In genomic region chr4:82494829-82495228, GRCm38 (mm10) we compare ENCODE assay signal across 10 mouse cellular contexts.
A peak's percentile ranks its signal among the peaks of the same experiment; 100 is the strongest.
DNase-seq lines count a peak whose midpoint lies in the region; ATAC-seq lines count a peak whose summit lies in the region.
"Had no signal": no experiment of that assay in that cellular context is flagged by ENCODE, and none has a peak within 500 bp of the region (broad histone marks: within the 10 kb centered on the region; RNA-seq: fewer than 3 reads in every experiment).

No protein-coding gene starts in this region.

- 83% methylated on average over 10 of the region's 10 CpGs for WGBS in embryonic facial prominence, embryonic 13.5 days
- 93% methylated on average over 10 of the region's 10 CpGs for WGBS in embryonic facial prominence, embryonic 10.5 days

- DNase-seq in embryonic facial prominence, embryonic 10.5 days (ENCODE audit: low spot score) = no peak
- DNase-seq in retina, postnatal 7 days (ENCODE audit: low read depth, low spot score) = peak; percentile 34
- no peak for DNase-seq in retina, postnatal 1 day
- peak; percentile 72 for DNase-seq in left cerebral cortex, adult 11 months (ENCODE audit: low spot score)
- DNase-seq in right cerebral cortex, postnatal 4 days = peak; percentile 72
- no peak for DNase-seq in kidney, adult 9 months
- no peak for DNase-seq in kidney, postnatal 36 days
- DNase-seq: lung, postnatal 14 days had no signal

- no peak overlapping the region for H3K9ac ChIP-seq in embryonic facial prominence, embryonic 13.5 days

- no peak overlapping the region for H3K27ac ChIP-seq in embryonic facial prominence, embryonic 13.5 days
- H3K27ac ChIP-seq in embryonic facial prominence, embryonic 10.5 days (replicated peaks) = no peak overlapping the region

- ATAC-seq in embryonic facial prominence, embryonic 13.5 days (ENCODE audit: insufficient number of reproducible peaks, insufficient read depth, low FRiP score, low TSS enrichment, low read depth) = no peak
- ATAC-seq: Patski had no signal

- no peaks in the 10 kb centered on the region for H3K9me3 ChIP-seq in embryonic facial prominence, embryonic 13.5 days
- no peaks in the 10 kb centered on the region for H3K9me3 ChIP-seq in embryonic facial prominence, embryonic 10.5 days

- no peak overlapping the region for H3K4me3 ChIP-seq in embryonic facial prominence, embryonic 13.5 days
- no peak overlapping the region for H3K4me3 ChIP-seq in embryonic facial prominence, embryonic 10.5 days

- H3K4me1 ChIP-seq in embryonic facial prominence, embryonic 13.5 days = peaks cover 66% of the 10 kb centered on the region
- H3K4me1 ChIP-seq in embryonic facial prominence, embryonic 10.5 days = peaks cover 23% of the 10 kb centered on the region

- H3K36me3 ChIP-seq in embryonic facial prominence, embryonic 13.5 days = peaks cover 26% of the 10 kb centered on the region
- peaks cover 40% of the 10 kb centered on the region for H3K36me3 ChIP-seq in embryonic facial prominence, embryonic 10.5 days (replicated peaks)

- peak overlapping the region; percentile 9; the same call in 1 of the 2 replicates for H3K4me2 ChIP-seq in embryonic facial prominence, embryonic 13.5 days

- H3K27me3 ChIP-seq in embryonic facial prominence, embryonic 13.5 days = no peaks in the 10 kb centered on the region
- 0 out of 2 replicates have a peak, but pooled peaks cover 6% of the 10 kb centered on the region for H3K27me3 ChIP-seq in embryonic facial prominence, embryonic 10.5 days (replicated peaks; ENCODE audit: low read depth, poor library complexity, severe bottlenecking)
- H3K27me3 ChIP-seq: Patski had no signal

Comparison
In these comparisons a context has a peak if more than half of its experiments do, and no peak if none do; other contexts are left out.
1. DNase-seq: peak in retina, postnatal 7 days (single experiment), left cerebral cortex, adult 11 months (single experiment) and right cerebral cortex, postnatal 4 days (single experiment); none in embryonic facial prominence, embryonic 10.5 days (single experiment), retina, postnatal 1 day (single experiment), kidney, adult 9 months (single experiment) and kidney, postnatal 36 days (0 of 2).